Mouse (Mus musculus) brain, embryonic 14.5 days (tissue): ENCODE measurements at regions not wholly inside any gene's neighbourhood (a gene's known extent, or its start where the extent isn't known, plus 50 kb on each side); places are given as distances from the start of the nearest gene placed in this dataset.

Source experiments
- CTCF ChIP-seq: fragments of 200-500 bp; IDR thresholded peaks from 2 replicates; pipeline ENCODE4 v1.5.1; 2012; ENCODE audit warnings: inconsistent platforms, mild to moderate bottlenecking, moderate library complexity, borderline replicate concordance; ENCODE audit not compliant: insufficient read depth, insufficient read length; ENCODE audit errors: extremely low read depth
- POLR2A ChIP-seq: fragments of 200-500 bp; IDR thresholded peaks from 2 replicates; pipeline ENCODE4 v1.6.1; 2012; ENCODE audit warnings: mild to moderate bottlenecking, inconsistent platforms, borderline replicate concordance; ENCODE audit not compliant: poor library complexity, insufficient read depth, insufficient read length, severe bottlenecking; ENCODE audit errors: extremely low read depth

DNA sequence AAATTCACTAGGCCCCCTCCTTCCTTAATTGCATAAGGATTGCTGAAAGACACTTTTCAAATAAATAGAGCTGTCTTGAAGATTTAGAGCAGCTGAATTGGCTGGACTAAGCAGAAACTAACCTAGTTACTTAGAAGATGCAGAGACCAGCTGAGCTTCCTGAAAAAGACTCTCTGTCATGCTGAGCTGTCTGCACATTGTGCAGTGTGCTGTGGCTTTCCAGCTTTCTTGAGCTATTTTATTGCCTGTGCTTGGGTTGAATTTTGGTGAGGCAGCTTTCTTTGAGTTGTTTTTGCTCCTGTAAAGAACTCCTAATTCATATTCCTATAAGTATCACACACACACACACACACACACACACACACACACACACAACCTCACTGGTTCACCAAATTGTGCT is 532.7 kb upstream of the Hs6st1 start:
- no peak for TF ChIP-seq CTCF
- TF ChIP-seq POLR2A: no peak
